Mouse (Mus musculus) hindbrain, embryonic 11.5 days (tissue): ENCODE measurements at regions not wholly inside any gene's neighbourhood (a gene's known extent, or its start where the extent isn't known, plus 50 kb on each side); places are given as distances from the start of the nearest gene placed in this dataset.

Experiments
- ATAC-seq: fragments of 200-750 bp; cut with Nextera tagmentation; 2 replicates; pipeline ENCODE4 v1.8.0; 2017; ENCODE audit warnings: mild to moderate bottlenecking, moderate TSS enrichment, moderate library complexity; ENCODE audit not compliant: low FRiP score
- DNase-seq: peaks from one replicate; pipeline ENCODE4 v3.0.0-alpha.2; 2015; ENCODE audit warnings: low spot score
- H3K27ac ChIP-seq: fragments of 300-500 bp; sonication (generic); 2 replicates; pipeline ENCODE4 v1.5.1; 2014; ENCODE audit warnings: mild to moderate bottlenecking, low read depth, low read length
- H3K27me3 ChIP-seq: fragments of 300-500 bp; sonication (generic); 2 replicates; pipeline ENCODE4 v1.6.1; 2014; ENCODE audit warnings: mild to moderate bottlenecking, low read length, moderate library complexity, mixed read lengths; ENCODE audit not compliant: control insufficient read depth, insufficient read depth
- H3K36me3 ChIP-seq: fragments of 300-500 bp; sonication (generic); 2 replicates; pipeline ENCODE4 v1.6.1; 2014; ENCODE audit warnings: mild to moderate bottlenecking, low read length, moderate library complexity, mixed read lengths; ENCODE audit not compliant: control insufficient read depth, insufficient read depth
- H3K4me1 ChIP-seq: fragments of 300-500 bp; sonication (generic); replicated peaks from 2 replicates; pipeline ENCODE4 v1.6.1; 2014; ENCODE audit warnings: low read length, mixed read lengths; ENCODE audit not compliant: control insufficient read depth, insufficient read depth
- H3K4me2 ChIP-seq: fragments of 300-500 bp; sonication (generic); replicated peaks from 2 replicates; pipeline ENCODE4 v1.6.1; 2014; ENCODE audit warnings: mild to moderate bottlenecking, low read depth, low read length
- H3K4me3 ChIP-seq: fragments of 300-500 bp; sonication (generic); 2 replicates; pipeline ENCODE4 v1.5.1; 2014; ENCODE audit warnings: low read depth, low read length
- H3K9ac ChIP-seq: fragments of 300-500 bp; sonication (generic); 2 replicates; pipeline ENCODE4 v1.6.1; 2014; ENCODE audit warnings: low read depth, low read length
- H3K9me3 ChIP-seq: fragments of 300-500 bp; sonication (generic); 2 replicates; pipeline ENCODE4 v1.6.1; 2016; ENCODE audit warnings: low read length; ENCODE audit not compliant: control insufficient read depth
- WGBS: fragments of 180-500 bp; shearing (Covaris S2); extraction: QIAGEN DNeasy Blood & Tissue Kit; methylation state at CpG from one replicate; pipeline ENCODE4 v1.1.7; 2014; 5-methylcytosine and 5-hydroxymethylcytosine counted together

DNA sequence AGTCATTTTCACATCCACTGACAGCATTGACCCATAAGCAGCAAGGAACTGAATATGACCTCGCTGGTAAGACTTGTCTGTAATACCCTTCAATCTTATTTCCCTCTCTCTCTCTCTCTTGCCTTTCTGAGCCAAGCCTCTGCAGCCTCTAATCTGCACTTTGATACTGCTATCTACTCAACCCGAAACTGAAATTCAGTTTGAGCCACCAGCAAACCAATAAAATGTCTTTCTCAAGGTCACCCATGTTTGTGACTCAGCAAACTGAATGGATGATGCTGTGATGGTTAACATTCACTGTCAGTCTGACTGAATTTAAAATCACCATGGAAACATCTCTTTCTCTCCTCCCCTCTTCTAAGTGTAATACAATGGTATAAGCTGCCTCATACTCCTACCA is 132.0 kb downstream of the Qdpr start:
- H3K36me3 ChIP-seq: no peaks in the 10 kb centered on the region
- H3K4me2 ChIP-seq: no peak overlapping the region
- H3K4me1 ChIP-seq: no peaks in the 10 kb centered on the region
- 79% methylated on average over 2 of the region's 2 CpGs for WGBS
- H3K4me3 ChIP-seq: no peak overlapping the region
- H3K9me3 ChIP-seq: no peaks in the 10 kb centered on the region
- ATAC-seq (no peak), DNase-seq (no peak)
- H3K9ac ChIP-seq: no peak overlapping the region
- no peak overlapping the region for H3K27ac ChIP-seq
- no peaks in the 10 kb centered on the region for H3K27me3 ChIP-seq

DNA sequence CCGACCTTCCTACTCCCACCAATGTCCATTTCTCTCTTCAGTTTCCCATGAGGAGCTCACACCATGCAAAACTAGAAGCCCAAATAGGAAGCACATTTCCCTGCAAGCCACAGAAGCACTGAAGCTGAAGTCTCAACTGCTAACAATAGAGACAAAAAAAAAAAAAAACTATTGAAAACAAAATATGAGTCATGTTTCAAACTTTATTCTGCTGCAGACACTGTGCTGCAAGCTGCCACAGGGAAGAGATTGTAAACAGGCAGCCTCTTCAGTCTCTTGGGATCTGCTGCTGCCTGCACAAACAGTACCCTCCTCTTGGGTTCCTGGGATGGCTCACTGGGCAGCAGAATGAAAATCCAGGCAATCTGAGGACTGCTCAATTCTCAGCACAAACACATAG is 148.9 kb downstream of the Qdpr start:
- H3K36me3 ChIP-seq: no peaks in the 10 kb centered on the region
- WGBS: 67% methylated on average over 1 of the region's 1 CpGs
- H3K4me2 ChIP-seq: no peak overlapping the region
- no peaks in the 10 kb centered on the region for H3K4me1 ChIP-seq
- no peak overlapping the region for H3K9ac ChIP-seq
- no peak for ATAC-seq
- no peak overlapping the region for H3K4me3 ChIP-seq
- H3K27me3 ChIP-seq: no peaks in the 10 kb centered on the region
- H3K27ac ChIP-seq: no peak overlapping the region
- H3K9me3 ChIP-seq: no peaks in the 10 kb centered on the region
- DNase-seq: no peak

- Histone ChIP-seq H3K27ac (no peak overlapping the region), H3K27me3 (no peaks in the 10 kb centered on the region), H3K9me3 (no peaks in the 10 kb centered on the region), H3K4me3 (no peak overlapping the region), H3K9ac (no peak overlapping the region), H3K36me3 (no peaks in the 10 kb centered on the region), H3K4me2 (no peak overlapping the region), H3K4me1 (no peaks in the 10 kb centered on the region)
- DNase-seq: no peak
- WGBS: 70% methylated on average over 2 of the region's 2 CpGs
- no peak for ATAC-seq
Measured at GRCm38 (mm10) chr5:45298872-45299271, 151.2 kb downstream of the Qdpr start.

GRCm38 (mm10) chr5:45295134-45295533 is 154.9 kb downstream of the Qdpr start:
- H3K4me1 ChIP-seq: no peaks in the 10 kb centered on the region
- H3K4me2 ChIP-seq: no peak overlapping the region
- no peaks in the 10 kb centered on the region for H3K9me3 ChIP-seq
- 63% methylated on average over 4 of the region's 4 CpGs for WGBS
- H3K36me3 ChIP-seq: no peaks in the 10 kb centered on the region
- no peak overlapping the region for H3K4me3 ChIP-seq
- no peak for DNase-seq
- no peak overlapping the region for H3K27ac ChIP-seq
- ATAC-seq: no peak
- no peaks in the 10 kb centered on the region for H3K27me3 ChIP-seq
- no peak overlapping the region for H3K9ac ChIP-seq

DNA sequence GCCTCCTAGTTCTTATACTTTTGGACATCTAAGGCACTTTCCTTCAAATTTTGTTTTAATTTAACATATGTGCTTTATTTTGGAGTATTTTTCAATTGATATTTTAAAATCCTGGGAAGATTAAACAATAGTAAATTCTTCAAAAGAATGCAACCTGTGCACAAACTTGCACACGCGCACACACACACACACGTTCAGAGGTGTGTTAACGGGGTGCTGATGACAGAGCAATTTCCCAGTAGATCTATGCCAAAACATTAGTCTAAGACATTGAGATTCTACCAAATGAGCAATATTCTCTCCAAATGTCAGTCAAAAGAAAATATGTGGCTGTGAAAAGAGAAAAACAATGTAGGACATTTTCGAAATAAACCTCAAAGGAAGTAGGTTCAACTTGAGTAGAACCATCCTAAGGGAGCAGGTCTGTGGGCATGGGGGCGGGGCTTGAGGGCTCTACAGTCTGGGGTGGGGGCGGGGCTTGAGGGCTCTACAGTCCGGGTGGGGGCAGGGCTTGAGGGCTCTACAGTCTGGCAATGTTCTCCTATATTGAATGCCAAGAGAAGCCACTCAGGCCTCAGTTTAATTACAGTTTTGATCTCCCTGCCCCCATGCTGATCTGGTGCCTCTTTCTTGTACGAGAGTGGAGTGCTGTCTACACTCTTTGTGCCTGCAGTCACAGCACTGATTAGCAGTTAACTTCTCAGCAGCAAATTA is 157.0 kb downstream of the Qdpr start:
- no peak overlapping the region for H3K4me2 ChIP-seq
- H3K9ac ChIP-seq: no peak overlapping the region
- DNase-seq: no peak
- H3K9me3 ChIP-seq: no peaks in the 10 kb centered on the region
- H3K27me3 ChIP-seq: no peaks in the 10 kb centered on the region
- no peaks in the 10 kb centered on the region for H3K4me1 ChIP-seq
- WGBS: 74% methylated on average over 9 of the region's 9 CpGs
- H3K4me3 ChIP-seq: no peak overlapping the region
- no peak for ATAC-seq
- H3K36me3 ChIP-seq: no peaks in the 10 kb centered on the region
- H3K27ac ChIP-seq: no peak overlapping the region

GRCm38 (mm10) chr5:45292383-45292782 is 157.7 kb downstream of the Qdpr start:
- no peak for DNase-seq
- no peak overlapping the region for H3K4me2 ChIP-seq
- WGBS: 84% methylated on average over 1 of the region's 1 CpGs
- H3K9ac ChIP-seq: no peak overlapping the region
- H3K4me3 ChIP-seq: no peak overlapping the region
- H3K27me3 ChIP-seq: no peaks in the 10 kb centered on the region
- no peak for ATAC-seq
- H3K36me3 ChIP-seq: no peaks in the 10 kb centered on the region
- H3K4me1 ChIP-seq: no peaks in the 10 kb centered on the region
- no peak overlapping the region for H3K27ac ChIP-seq
- H3K9me3 ChIP-seq: no peaks in the 10 kb centered on the region

- Histone ChIP-seq H3K9ac (no peak overlapping the region), H3K9me3 (no peaks in the 10 kb centered on the region), H3K27ac (no peak overlapping the region), H3K4me3 (no peak overlapping the region), H3K27me3 (no peaks in the 10 kb centered on the region), H3K4me1 (no peaks in the 10 kb centered on the region), H3K36me3 (no peaks in the 10 kb centered on the region), H3K4me2 (no peak overlapping the region)
- ATAC-seq (no peak), DNase-seq (no peak)
- 92% methylated on average over 1 of the region's 1 CpGs for WGBS
Measured at GRCm38 (mm10) chr5:45291752-45292151, 158.3 kb downstream of the Qdpr start.

GRCm38 (mm10) chr5:45291276-45291675 is 158.8 kb downstream of the Qdpr start:
- no peak overlapping the region for H3K4me2 ChIP-seq
- no peaks in the 10 kb centered on the region for H3K36me3 ChIP-seq
- no peaks in the 10 kb centered on the region for H3K27me3 ChIP-seq
- no peak for DNase-seq
- H3K9me3 ChIP-seq: no peaks in the 10 kb centered on the region
- 94% methylated on average over 3 of the region's 3 CpGs for WGBS
- H3K4me1 ChIP-seq: no peaks in the 10 kb centered on the region
- H3K9ac ChIP-seq: no peak overlapping the region
- no peak overlapping the region for H3K27ac ChIP-seq
- ATAC-seq: no peak
- no peak overlapping the region for H3K4me3 ChIP-seq

DNA sequence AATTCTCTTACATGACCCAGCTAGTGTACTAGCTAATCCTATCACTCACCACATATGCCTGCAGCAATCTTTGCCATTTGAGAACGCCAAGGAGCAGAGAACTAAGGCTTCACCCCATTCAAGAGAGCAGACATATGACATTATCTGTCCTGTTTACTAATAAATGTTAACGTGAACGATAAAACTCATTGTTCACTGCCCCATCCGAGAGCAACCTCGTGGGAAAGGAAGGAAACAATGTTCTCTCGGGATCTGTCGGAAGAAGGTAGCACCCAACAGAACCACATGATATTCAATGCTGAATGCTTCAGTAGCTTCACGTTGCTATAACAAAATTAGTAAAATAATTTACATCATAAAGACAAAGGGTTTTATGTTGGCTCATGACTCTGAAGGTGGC is 163.6 kb downstream of the Qdpr start:
- ATAC-seq (no peak), DNase-seq (no peak)
- peaks cover 3% of the 10 kb centered on the region for H3K4me1 ChIP-seq
- no peak overlapping the region for H3K4me3 ChIP-seq
- H3K9ac ChIP-seq: no peak overlapping the region
- H3K4me2 ChIP-seq: no peak overlapping the region
- H3K27me3 ChIP-seq: no peaks in the 10 kb centered on the region
- WGBS: 87% methylated on average over 8 of the region's 8 CpGs
- H3K27ac ChIP-seq: no peak overlapping the region
- no peaks in the 10 kb centered on the region for H3K36me3 ChIP-seq
- no peaks in the 10 kb centered on the region for H3K9me3 ChIP-seq
